Mouse (Mus musculus) thymus, adult 2 months (tissue): Measurements from ENCODE around the gene Tvp23b.

ENCODE experiments used
- CTCF ChIP-seq: fragments of 200-500 bp; IDR thresholded peaks from 2 replicates; pipeline ENCODE4 v1.5.1; 2012; ENCODE audit warnings: mild to moderate bottlenecking, control low read depth, low read length, moderate library complexity, borderline replicate concordance; ENCODE audit not compliant: control insufficient read depth, poor library complexity, insufficient read depth; ENCODE audit errors: extremely low read depth
- POLR2A ChIP-seq: fragments of 200-500 bp; IDR thresholded peaks from 2 replicates; pipeline ENCODE4 v1.6.1; 2012; ENCODE audit warnings: mild to moderate bottlenecking, low read length, control low read depth, moderate library complexity; ENCODE audit not compliant: control insufficient read depth, poor library complexity, insufficient read depth; ENCODE audit errors: extremely low read depth

DNA sequence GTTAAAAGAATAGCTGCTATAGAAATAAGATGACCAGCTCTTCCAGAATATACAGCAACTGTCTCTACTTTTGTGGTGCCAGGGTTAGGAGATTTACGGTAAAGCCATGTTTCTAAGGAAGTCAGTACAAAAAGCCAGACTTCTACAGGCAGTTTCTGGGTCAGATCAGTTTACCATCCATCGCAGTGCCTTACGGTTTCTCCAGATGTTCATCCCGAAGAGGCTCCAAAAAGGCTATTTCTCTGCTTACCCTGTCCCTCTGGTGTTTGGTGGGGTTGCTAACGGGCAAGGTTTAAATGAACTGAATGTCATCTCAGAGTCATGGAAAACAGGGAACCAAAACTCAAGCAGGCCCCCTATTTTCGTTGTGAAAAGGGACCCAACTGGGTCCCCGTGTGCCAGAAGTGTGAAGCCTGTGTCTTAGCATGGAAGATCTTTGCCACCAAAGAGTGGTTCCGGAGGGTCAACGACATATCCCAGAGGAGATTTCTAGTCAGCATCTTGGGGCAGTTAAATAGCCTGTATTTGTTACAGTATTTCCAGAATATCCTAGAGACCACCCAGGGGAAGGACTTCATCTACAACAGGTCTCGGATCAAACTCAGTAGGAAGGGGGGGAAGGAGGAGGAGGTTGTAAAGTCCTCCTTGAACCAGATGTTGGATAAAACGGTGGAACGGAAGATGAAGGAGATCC is 32.1 kb upstream of the Tvp23b start, which contains the start of gene Fbxw10:
- TF ChIP-seq CTCF (no peak), POLR2A (no peak)
